Mouse (Mus musculus) embryonic fibroblast, embryonic 13.5 days (primary cell): ENCODE measurements around the gene Amn1.

ENCODE experiments used
- CTCF ChIP-seq: IDR thresholded peaks from 2 replicates; pipeline ENCODE4 v1.5.1; 2011; ENCODE audit warnings: mild to moderate bottlenecking, control low read depth, low read length, moderate library complexity, borderline replicate concordance; ENCODE audit not compliant: insufficient read depth
- POLR2A ChIP-seq: IDR thresholded peaks from 2 replicates; pipeline ENCODE4 v1.6.1; 2011; ENCODE audit warnings: low read depth, mild to moderate bottlenecking, control low read depth, low read length, moderate library complexity

DNA sequence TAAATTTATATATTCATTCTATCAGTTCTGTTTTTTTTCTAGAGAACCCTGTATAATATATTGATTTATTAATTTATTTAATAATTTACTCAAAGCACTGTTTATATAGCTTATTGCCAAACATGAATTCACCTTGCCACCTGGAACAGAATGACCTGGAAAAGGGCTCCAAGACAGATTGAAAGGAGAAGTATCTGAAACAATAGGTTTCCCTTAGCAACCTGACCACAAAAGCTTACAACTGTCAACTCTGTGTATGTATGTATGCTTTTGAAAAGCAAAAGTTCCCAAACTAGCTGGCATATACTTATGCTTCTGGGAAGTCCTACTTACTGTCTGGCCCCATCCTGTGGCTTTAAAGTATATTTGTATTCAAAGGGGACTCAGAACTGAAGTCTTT is 32.8 kb upstream of the Amn1 start:
- TF ChIP-seq CTCF (no peak), POLR2A (no peak)
